Mouse (Mus musculus): ENCODE measurements around the gene CK137956.

Gene CK137956

DNA sequence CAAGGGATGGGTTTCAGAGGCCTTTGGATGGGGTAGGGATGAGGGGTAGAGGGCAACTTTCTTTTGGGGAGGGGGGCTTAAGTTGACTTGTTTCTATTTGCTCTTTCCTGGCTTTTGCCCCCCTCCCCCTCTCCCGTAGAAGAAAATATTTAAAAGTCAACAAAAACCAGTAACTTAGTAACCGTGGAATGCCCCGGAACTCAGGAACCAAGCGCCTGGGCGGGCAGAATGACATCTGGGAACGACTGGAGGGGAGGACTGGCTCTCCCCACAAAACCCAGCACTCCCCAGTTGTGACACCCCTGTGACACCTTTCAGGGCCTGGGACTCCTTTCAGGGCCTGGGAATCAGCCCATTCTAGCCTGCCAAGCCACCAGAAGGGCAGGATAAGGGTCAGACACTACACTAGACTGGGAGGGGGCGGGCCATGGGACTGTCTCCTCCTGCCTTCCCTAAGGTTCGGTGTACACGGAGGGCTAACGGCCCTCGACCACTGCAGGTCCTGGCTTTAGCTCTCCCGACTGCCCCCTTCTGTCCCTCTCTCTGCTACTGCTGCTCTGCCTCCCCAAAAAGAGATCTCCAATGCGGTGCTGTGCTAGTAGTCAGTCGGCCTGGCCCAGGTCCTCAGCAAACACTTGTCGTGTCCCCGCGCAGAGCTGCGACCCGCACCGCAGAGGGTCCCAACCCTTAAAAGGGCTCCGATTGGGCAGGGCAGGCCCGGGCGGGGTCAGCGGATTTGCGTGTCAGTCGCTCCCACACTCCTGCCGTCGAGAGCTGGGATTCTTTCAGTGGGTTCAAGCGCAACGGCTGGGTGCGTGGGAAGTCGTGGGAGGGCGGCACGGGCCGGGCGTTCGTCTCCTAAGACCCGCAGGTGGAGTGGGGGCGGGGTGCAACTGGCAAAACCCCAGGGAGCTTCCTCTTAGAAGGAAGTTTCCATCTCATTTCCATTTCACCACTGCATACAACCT lies at the start of gene CK137956:
Gene CK137956, minus strand, starts transcription at position 51 of the 968 bp plus-strand sequence.
- DNase-seq (ENCODE audit: low spot score), result no peak

DNA sequence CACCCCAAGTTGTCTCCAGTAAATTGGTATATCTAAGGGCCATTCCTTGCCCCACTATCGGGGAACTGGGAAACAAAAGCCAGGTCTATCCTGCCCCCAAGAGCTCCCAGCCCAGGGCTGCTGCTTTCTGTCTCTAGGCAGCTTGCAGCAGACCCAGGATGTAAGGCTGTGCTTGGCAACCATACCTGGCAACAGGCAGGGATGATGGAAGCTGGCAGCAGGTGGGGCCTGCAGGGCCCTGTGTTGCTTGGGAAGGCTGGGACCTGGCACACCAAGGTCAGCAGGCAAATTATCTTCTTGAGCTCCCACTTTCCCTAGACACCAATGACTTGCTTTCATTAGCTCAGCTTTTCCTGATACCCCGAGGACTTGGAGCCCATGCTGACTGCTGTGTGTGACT lies 48.7 kb upstream of the CK137956 start:
- no peak for DNase-seq (ENCODE audit: low spot score)

DNA sequence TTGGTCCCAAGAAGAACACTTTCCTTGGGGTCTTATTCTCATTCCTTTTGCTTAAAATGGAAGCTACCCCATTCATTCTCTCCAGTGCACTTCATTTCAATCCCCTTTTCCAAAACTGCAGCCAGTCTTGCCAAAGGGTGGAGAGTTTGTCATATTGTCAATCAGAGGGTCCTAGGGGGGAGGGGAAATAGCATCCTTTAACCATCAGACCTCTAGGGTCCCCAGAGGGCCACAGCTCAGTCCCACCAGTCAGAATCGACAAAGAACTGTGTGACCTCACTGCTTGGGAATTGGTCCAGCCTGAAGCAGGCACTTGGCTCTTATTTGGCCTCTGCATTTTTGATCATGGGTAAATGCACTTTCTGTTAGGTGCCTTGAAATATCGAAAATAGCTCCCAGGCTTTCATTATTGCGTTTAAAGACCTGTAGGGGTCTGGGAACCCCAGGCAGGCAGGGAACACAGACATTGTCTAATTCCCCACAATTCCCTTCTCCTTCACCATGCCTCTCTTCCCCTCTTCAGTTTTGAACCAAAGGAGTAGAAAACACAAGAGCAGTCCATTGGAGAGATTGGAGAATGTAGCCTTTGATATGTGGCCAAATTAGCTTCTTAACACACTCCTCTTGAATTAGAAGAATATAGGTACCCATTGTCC lies 34.2 kb upstream of the CK137956 start:
- no peak for DNase-seq (ENCODE audit: low spot score)

DNA sequence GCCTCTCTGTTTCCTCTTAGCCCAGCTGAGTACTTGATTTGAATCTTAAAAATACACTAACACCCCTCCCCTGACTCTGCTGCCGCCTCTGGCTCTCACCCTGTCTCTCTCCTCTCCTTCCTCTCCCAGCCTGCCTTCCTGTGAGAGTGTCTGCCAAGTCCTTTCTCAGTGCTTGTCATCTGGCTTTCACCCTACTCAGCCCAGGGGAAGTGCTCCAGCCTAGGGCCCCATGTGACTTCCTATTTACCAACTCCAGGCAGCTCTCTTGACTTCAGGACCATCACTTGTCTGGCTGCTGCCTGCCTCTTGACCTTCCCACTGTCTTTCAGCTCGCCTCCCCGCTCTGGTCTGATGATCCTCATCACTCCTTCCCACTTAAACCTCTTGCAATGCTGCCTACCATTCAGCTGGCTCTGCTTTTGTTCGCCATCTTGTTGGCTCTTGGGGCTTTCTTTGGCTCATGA lies 31.9 kb upstream of the CK137956 start:
- no peak for DNase-seq (ENCODE audit: low spot score)

DNA sequence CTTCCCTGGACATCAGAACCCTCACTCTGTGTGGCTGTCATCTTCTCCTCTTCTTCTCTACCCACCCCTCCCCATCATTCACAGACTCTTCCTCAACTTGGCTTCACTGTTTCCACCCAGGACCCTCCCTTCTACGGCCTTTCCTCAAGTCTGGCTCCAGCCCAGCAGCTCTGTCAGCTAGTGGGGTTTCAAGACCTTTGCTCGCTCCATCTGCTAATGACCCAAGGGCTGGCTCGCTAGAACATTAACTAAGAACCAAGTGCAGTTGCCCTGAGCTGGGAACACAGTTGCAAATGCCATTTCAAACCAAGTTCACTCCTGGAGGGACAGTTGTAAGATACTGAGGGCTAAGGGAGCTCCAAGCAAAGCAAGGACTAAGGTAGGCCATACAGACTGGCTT lies 28.5 kb upstream of the CK137956 start:
- DNase-seq (ENCODE audit: low spot score), result no peak

DNA sequence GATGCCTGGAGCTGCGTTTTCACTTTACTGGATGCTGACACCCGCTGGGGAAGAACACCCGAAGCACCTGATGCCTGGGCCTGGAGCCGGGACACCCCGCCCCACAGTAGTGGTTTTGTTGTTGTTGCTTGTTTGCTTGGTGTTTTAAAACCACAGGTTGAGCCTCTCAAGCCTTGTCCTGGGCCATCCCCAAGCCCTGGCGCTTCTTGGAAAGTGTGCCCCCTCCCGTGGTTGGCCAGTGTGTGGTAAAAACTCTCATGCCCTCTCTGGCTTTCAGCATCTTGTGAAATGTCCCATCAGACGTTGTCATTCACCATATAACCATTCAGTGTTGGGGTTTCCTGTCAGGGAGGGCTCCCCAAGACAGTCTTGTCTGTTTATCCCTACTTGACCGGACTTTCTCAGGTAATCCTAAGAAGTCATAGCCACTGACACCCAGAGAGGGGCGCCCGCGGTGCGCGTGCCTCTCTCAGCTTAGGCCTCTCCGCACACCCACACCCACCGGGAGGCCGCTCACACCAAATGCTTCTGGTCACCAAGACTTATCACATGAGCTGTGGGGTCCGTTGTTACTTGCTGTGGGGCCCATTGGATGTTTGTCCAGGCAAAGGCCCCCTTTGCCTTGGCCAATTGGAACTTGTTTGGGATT lies 18.7 kb upstream of the CK137956 start:
- DNase-seq (ENCODE audit: low spot score), result no peak

DNA sequence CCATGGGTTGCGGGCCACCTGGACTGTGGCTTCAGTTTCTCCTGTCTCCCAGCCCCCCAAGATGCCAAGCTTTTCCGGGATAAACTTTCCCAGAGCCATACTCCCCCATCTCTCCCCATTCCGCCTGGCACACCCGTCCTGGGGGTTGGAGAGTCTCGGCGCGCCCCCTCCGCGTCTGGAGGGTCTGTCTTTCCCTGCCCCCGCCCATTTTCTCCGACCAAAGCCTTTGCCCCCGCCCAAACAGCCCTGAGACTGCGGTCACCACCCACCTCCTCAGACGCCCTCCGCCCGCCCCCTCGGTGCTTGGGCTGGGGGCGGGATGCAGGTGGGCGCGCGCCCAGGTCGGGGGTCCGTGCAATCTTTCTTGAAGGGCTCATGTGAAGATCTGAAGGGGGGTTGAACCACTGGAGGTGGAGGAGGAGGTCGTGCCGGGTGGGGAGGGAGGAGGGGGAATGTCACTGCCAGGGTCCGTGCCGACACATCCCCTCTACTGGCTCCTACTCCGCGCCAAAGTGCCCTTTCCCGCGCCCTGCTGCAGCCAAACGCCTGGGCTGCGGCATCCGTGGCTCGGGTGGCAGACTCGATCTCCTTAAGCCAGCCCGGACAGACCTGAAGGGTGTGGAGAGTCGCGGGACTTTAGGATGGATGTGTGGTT lies 17.9 kb upstream of the CK137956 start:
- no peak for DNase-seq (ENCODE audit: low spot score)

DNA sequence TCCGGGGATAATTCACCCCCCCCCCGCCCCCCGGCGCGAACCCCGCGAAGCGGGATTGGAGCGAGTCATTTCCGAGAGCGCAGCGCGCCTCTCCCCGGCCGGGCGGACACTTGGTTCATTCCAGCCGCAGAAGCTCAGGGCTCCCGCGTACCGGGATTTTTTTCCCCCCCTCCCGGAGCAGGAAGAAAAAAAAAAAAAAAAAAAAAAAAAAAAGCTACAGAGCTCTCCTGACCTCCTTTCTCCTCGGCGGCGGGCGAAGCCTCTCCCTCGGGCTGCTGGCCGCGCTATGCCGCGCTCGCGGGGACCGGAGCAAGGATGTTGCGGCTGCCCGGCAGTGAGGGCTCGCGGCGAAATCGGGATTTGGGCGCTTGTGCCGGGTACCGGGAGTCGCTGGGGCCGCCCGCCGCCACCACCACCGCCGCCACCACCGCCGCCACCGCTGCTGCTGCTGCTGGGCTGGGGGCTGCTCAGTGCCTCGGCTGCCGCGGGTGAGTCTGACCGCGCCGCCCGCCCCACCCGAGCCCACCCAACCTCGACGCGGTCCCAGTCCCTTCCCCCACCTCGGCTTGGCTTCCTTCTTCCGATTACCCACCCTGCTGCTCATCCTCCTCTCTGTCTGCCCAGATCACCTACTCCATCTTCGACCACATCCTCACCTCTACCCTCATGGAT lies 17.2 kb upstream of the CK137956 start, which contains the start of gene Csmd2:
Gene Csmd2, plus strand, starts transcription at position 74 of the 672 bp plus-strand sequence.
- DNase-seq (ENCODE audit: low spot score), result no peak

DNA sequence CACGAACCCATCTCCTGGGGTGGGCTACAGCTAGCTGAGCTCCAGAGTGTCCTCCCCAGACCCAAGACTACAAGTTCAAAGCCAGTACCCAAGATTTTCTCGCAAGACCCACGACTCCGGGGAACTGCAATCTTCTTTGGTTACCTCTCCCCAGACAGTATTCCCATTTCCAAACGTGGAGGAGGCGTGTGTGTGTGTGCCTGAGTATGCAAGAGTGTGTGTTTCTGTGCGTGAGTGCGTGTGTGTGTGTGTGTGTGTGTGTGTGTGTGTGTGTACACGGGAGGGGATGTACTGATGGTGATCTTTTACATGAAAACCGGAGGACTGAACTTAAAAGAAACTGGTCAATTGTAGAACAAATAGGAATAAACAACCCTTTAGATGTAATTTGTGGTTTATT lies 16.5 kb upstream of the CK137956 start:
- DNase-seq (ENCODE audit: low spot score), result no peak

DNA sequence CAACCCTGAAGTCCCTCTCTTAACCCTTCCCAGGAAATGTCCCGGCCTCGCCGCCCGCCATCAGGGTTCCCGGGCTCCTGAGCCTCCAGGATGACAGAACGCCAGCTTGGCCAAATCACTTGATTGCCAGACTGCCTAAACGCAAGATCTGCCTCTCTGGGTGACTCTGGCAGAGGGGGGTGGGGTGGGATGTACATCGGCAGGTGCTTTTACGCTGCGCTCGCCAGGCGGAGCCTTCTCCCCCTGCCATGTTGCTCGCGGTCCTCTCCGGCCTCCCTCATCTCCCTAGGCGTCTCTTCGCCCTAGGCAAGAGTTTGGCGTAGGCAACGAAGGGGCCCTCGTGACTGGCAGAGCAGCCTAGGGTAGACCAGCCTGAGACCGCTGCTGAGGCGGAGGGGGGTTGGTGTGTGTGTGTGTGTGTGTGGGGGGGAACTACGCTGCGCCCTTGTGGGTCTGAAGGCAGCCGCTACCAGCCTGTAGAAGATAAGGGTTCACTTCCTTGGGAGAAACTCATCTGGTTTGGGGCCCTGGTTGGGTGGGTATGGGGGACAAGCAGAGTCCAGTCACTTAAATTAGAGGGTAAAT lies 15.8 kb upstream of the CK137956 start:
- DNase-seq (ENCODE audit: low spot score), result no peak

DNA sequence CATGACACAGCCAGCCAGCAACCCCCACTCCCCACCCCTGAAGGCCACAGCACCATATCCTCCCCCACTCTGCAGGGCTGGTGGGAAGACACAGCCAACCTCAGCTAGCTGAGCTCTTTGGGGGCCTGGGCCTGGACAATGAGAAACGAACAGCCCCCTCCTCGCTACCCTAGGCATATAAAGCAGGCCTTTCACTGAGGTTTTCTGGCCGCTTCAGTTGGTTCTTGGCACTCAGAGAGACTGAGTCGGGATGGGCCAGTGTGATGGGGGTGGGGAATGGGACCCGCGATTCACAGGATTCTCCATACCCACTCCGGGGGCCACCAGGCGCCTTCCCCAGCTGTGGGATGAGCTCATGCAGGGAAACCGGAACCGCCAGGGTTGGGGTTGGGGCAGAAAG lies 15.1 kb upstream of the CK137956 start:
- no peak for DNase-seq (ENCODE audit: low spot score)

DNA sequence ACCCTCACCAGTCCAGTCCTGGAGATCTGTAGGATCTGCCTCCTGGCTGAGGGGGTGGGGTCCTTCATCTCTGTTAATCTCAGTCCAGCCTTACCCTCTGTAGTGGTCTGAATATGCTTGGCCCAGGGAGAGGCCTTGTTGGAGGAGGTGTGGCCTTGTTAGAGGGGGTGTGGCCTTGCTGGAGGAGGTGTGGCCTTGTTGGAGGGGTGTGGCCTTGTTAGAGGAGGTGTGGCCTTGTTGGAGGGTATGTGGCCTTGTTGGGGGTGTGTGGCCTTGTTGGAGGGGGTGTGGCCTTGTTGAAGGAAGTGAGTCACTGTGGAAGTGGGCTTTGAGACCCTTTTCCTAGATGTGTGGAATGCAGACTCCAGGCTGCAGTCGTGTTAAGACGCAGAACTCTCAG lies 13.7 kb upstream of the CK137956 start:
- DNase-seq (ENCODE audit: low spot score), result no peak

DNA sequence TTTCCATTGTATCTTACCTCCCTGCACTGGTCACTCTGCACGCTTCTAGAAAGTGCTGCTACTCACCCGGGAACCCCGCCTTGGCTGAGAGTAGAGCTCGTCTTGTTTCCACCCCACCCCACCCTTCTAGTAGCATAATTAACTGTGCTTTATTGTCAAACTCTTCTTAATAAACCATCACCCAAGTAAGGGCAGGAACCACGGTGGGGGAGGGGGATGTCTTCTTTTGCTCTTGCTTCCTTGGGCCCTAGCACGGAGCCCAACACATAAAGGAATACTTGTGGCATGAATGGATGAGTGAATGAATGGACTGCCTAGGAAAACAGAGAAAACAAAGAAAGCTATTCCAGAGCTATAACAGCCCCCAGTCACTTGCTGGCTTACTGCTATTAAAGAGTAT lies 10.4 kb upstream of the CK137956 start:
- no peak for DNase-seq (ENCODE audit: low spot score)

DNA sequence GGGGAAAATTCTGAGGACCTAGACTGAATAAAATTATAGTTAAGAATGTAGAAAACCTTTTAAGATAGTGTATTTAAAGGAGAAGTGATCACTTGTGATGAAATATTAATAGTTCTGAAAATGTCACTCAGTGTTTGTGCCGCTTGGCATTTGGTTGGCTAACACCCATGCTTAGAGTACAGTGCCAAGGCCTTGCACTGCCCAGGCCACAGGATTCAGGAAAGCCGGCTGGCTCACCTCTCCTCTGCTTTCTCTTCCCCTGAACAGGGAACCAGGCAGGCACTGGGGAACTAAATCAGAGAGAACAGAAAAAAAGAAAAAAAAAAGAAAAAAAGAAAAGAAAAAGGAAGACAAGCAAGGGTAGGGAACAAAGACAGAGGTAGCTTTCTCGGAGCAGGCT lies 2.2 kb upstream of the CK137956 start:
- no peak for DNase-seq (ENCODE audit: low spot score)

DNA sequence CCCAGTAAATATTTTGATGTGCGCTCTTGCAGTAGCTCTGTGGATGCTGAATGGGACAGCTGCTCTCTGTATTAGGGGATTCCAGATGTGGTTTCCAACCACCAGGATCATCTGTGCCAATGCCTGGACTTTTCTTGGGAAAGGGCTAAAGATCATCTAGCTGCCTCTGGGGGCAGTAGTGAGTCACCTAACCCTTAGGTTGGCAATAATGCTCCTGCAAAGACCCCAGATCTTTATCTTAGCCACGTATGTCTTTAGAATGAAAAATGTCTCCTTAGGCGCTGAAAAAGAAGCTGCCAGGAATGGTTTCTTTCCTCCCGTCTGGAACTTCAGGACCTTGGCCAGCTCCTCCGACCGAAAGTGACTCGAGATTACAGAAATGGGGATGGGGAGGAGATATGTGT lies 731 bp downstream of the CK137956 start:
- no peak for DNase-seq (ENCODE audit: low spot score)

DNA sequence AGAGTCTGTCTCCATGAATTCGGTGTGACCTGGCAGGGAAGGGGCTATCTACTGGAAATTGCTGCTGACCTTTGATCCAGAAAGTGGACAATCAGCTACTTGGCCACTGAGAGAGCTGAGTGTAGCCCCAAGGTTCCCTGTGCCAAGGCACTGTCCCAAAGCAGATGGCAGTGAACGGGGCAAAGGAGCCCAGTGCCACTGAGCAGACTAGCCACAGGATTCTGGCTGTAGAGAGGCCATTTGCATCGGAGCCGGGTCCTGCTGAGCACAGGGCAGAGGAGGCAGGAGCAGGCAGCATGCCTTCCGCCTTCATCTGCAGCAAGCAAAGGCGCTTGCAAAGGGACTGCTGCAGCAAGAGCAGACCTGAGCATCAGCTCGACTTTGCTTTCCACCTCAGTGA lies 1.6 kb downstream of the CK137956 start:
- no peak for DNase-seq (ENCODE audit: low spot score)

DNA sequence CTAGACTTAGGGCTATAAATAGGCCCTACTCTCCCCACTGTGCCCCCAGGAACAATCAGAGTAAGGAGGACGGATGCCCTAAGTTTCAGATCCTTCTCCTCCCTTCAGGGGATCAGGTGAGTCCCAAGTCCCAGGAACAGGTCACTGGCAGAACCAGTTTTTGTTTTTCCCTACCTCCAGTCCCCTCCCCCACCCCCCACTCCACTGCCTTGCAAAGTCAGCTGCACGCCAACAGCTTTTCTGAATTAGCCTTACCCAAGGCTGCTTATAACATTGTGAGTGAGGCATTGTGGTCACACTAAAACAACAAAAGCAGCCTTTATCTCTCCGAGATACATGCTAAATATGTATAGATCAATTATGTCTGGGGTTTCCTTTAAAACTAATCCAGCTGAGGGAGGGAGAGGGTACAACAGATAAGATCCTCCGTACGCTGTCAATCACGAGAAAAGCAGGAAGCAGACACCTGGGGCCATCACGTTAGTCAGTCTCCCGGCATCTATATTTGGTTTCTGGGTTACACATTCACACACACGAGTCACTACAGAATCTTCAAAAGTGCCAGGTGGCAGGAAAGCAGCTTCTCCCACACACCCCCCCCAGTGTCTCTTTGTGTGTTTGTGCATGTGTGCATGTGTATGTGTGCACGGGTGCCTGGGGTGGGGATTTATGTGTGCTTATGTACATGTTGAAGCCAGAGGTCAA lies 17.6 kb downstream of the CK137956 start:
- DNase-seq (ENCODE audit: low spot score), result no peak

DNA sequence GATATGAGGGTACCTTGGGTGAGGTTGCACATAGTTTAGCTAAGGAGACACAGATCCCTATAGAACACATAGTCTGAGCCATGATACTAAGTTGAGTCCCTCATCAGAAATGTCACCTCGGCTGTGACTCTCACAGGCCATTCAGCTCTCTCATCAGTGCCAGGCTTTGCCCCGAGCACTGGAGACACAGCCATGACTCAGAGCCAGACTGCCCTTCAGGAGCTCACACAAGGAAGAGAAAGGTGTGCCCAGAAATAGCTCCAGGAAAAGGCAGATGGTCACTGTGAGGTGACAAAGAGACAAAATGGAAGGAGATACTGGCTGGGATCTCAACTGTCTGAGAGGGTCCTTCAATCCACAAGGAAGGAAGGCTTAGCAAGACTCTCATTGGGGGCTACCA lies 23.1 kb downstream of the CK137956 start:
- no peak for DNase-seq (ENCODE audit: low spot score)

DNA sequence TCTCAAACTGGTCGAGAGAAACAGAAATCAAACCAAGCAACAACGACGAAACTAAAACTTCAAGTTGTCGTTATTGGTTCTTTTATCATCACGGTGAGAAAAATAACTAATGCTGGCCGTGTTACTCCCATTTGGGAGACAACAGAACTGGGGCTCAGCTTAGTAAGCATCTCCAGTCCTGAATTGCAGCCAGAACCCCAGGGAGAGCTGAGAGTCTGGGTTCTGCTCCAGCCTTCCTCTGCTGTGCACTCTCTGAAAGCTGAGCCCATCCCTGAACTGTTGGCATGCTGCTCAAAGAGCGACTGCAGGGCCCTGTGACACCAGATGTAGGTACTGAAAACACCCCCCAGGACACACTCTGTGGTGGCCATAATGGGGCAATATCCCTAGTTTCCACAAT lies 33.3 kb downstream of the CK137956 start:
- no peak for DNase-seq (ENCODE audit: low spot score)

DNA sequence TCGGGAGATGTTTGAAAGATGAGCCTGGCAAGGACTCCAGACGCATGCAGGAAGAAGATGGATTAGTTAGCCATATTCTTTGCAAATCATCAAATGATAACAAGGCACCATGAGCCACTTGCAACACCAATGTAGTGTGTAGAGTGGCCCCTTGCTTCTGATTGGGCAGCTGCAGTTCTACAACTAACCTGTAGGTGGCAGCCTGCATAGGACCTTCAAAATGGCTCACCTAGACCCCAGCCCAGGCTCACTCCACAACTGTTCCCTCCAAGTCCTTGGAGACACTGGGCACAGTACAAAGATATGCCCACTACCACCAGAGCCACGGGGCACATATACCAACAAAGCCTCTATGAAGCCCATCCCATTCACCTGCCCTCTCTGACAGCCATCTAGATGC lies 35.4 kb downstream of the CK137956 start:
- no peak for DNase-seq (ENCODE audit: low spot score)

DNA sequence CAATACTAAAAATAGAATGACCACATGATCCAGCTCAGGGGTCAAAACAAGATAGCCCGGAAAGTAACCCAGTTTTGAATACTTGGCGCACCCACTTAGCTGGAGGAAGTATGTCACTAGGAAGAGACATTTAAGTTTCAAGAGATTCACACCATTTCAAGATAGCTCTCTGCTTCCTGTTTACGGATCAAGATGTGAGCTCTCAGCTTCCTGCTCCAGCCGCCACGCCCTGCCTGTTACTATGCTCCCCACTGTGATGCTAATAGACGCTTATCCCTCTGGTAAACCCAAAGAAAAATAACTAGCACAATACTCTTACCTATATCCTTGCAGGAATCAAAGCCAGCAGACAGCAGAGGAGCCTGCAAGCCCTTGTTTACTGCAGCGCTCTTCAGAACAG lies 57.2 kb downstream of the CK137956 start:
- no peak for DNase-seq (ENCODE audit: low spot score)

All from MN1 (cell line).